Mouse (Mus musculus) heart, postnatal 0 days (tissue): ENCODE measurements around the gene Zfp319.

Experiments
- CTCF ChIP-seq: IDR thresholded peaks from 2 replicates; pipeline ENCODE4 v1.5.1; 2016; ENCODE audit warnings: antibody characterized with exemption, control low read depth, low read depth
- EP300 ChIP-seq: IDR thresholded peaks from 2 replicates; pipeline ENCODE4 v1.6.1; 2016; ENCODE audit warnings: antibody characterized with exemption, low read depth

DNA sequence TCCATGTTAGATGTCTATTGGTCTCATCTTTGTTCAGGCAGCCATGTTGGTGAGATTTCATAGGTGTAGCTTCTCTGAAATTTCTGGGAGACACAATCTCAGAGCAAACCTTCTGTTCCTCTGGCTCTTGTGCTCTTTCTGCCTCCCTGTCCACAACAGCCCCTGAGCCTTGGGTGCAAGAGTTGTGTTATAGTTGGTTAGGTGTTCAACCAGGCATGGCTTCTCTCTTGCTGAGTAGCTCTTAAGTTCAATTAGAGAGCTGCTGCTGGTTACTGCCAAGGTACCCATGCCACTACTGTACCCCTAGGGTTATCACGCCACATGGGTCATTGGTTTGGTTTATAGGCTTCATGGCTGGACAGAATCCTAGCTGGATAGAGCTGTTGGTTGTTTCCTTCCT is 16.4 kb downstream of the Zfp319 start:
- TF ChIP-seq CTCF (no peak), EP300 (no peak)
